In genomic region chr10:120914948-120915631, GRCm38 (mm10) we compare ENCODE assay signal across 9 mouse cellular contexts. TPM values are rescaled to one million over a fixed set of nuclear protein-coding genes. Genes with fewer than 3 reads are reported as not detected.
DNase-seq lines count a peak whose midpoint lies in the region; ATAC-seq and TF ChIP-seq lines count a peak whose summit lies in the region.
"Had no signal": no experiment of that assay in that cellular context is flagged by ENCODE, and none has a peak within 500 bp of the region (broad histone marks: within the 10 kb centered on the region; RNA-seq: fewer than 3 reads in every experiment).

No protein-coding gene starts in this region.

- H3K4me2 ChIP-seq in heart, embryonic 14.5 days (ENCODE audit: low read length), result peak overlapping the region; percentile 46
- peak overlapping the region; percentile 9; the same call in 1 of the 2 replicates for H3K4me2 ChIP-seq in lung, embryonic 16.5 days (ENCODE audit: low read depth, low read length)
- H3K4me2 ChIP-seq in hindbrain, embryonic 13.5 days, result no peak overlapping the region

- H3K36me3 ChIP-seq in heart, embryonic 14.5 days (ENCODE audit: control insufficient read depth, insufficient read depth, low read length), result no peaks in the 10 kb centered on the region; the same call in 1 of the 2 replicates
- no peaks in the 10 kb centered on the region for H3K36me3 ChIP-seq in lung, embryonic 16.5 days (ENCODE audit: control insufficient read depth, insufficient read depth, low read length)
- H3K36me3 ChIP-seq in hindbrain, embryonic 13.5 days, result peaks cover 4% of the 10 kb centered on the region

- no peak for TF ChIP-seq POLR2A in brain, embryonic 14.5 days (IDR thresholded peaks at IDR 0.05; ENCODE audit: borderline replicate concordance, extremely low read depth, insufficient read depth, insufficient read length, poor library complexity, severe bottlenecking)

- peak; percentile 93 for DNase-seq in heart, adult 11 months
- no peak for DNase-seq in heart, postnatal 25 days (ENCODE audit: low spot score)
- DNase-seq in brain, embryonic 14.5 days (ENCODE audit: low read depth), result peak; percentile 63
- no peak for DNase-seq in left cerebral cortex, adult 9 months (ENCODE audit: low spot score in 2 of 2)
- DNase-seq: B cell, adult 2 months had no signal

- ATAC-seq in heart, embryonic 14.5 days (ENCODE audit: insufficient number of reproducible peaks, insufficient read depth, low FRiP score, low read depth), result peak; percentile 79
- peak; percentile 83 for ATAC-seq in lung, embryonic 16.5 days (ENCODE audit: low read depth)
- ATAC-seq in hindbrain, embryonic 13.5 days (ENCODE audit: low FRiP score), result no peak
- ATAC-seq in erythroid progenitor cell, adult 5-6 weeks (replicated peaks; ENCODE audit: low FRiP score, poor library complexity, severe bottlenecking), result no peak

- H3K4me3 ChIP-seq in heart, embryonic 14.5 days (ENCODE audit: control insufficient read depth in 1 of 2, insufficient read depth in 1 of 2, low read depth in 1 of 2, low read length in 2 of 2), result no peak overlapping the region
- H3K4me3 ChIP-seq in lung, embryonic 16.5 days (ENCODE audit: low read length), result no peak overlapping the region
- no peak overlapping the region for H3K4me3 ChIP-seq in hindbrain, embryonic 13.5 days

- intact Hi-C loops in heart, postnatal 25 days (cut with DNase I), result no loop called here

- H3K9me3 ChIP-seq in heart, embryonic 14.5 days (ENCODE audit: control insufficient read depth, low read length), result no peaks in the 10 kb centered on the region
- H3K9me3 ChIP-seq in lung, embryonic 16.5 days (ENCODE audit: control insufficient read depth, low read length), result no peaks in the 10 kb centered on the region
- no peaks in the 10 kb centered on the region for H3K9me3 ChIP-seq in hindbrain, embryonic 13.5 days

- H3K4me1 ChIP-seq in heart, embryonic 14.5 days (ENCODE audit: control insufficient read depth in 2 of 2, insufficient read depth in 2 of 2, low read length in 2 of 2), result peaks cover 10 to 23% of the 10 kb centered on the region in 2 experiments
- peaks cover 10% of the 10 kb centered on the region; the same call in 1 of the 2 replicates for H3K4me1 ChIP-seq in lung, embryonic 16.5 days (replicated peaks; ENCODE audit: control insufficient read depth, insufficient read depth, low read length)
- 0 out of 2 replicates have a peak, but pooled peaks cover 3% of the 10 kb centered on the region for H3K4me1 ChIP-seq in hindbrain, embryonic 13.5 days (replicated peaks)

- no peaks in the 10 kb centered on the region for H3K27me3 ChIP-seq in heart, embryonic 14.5 days (ENCODE audit: control insufficient read depth, insufficient read depth, low read length)
- no peaks in the 10 kb centered on the region for H3K27me3 ChIP-seq in lung, embryonic 16.5 days (ENCODE audit: control insufficient read depth, insufficient read depth, low read depth, low read length)
- H3K27me3 ChIP-seq in hindbrain, embryonic 13.5 days, result no peaks in the 10 kb centered on the region

- WGBS in heart, embryonic 14.5 days, result 19% methylated on average over 15 of the region's 15 CpGs
- 33% methylated on average over 15 of the region's 15 CpGs for WGBS in lung, embryonic 16.5 days
- WGBS in hindbrain, embryonic 13.5 days, result 74% methylated on average over 15 of the region's 15 CpGs

- peak overlapping the region; percentile 50 for H3K9ac ChIP-seq in heart, embryonic 14.5 days (ENCODE audit: low read length)
- no peak overlapping the region for H3K9ac ChIP-seq in lung, embryonic 16.5 days (ENCODE audit: low read length)
- H3K9ac ChIP-seq in hindbrain, embryonic 13.5 days, result no peak overlapping the region

- H3K27ac ChIP-seq in heart, embryonic 14.5 days (replicated peaks in 1 of 2; ENCODE audit: control insufficient read depth in 1 of 2, insufficient read depth in 1 of 2, low read depth in 2 of 2, low read length in 2 of 2), result peak overlapping the region; percentile 85 to 93
- peak overlapping the region; percentile 67 for H3K27ac ChIP-seq in lung, embryonic 16.5 days (ENCODE audit: low read length)
- H3K27ac ChIP-seq in hindbrain, embryonic 13.5 days, result no peak overlapping the region

- no peak for TF ChIP-seq CTCF in brain, embryonic 14.5 days (IDR thresholded peaks at IDR 0.05; ENCODE audit: borderline replicate concordance, extremely low read depth, insufficient read depth, insufficient read length)

RNA-seq across cellular contexts. Expression of gene Msrb3, which starts 16.2 kb away (rescaled TPM):
- 100 to 1,000 TPM; 101 to 106 TPM for total RNA-seq in heart, postnatal 25 days (2021)
- 3.2 and 4.1 TPM in 2 replicates for polyA plus RNA-seq in brain, embryonic 14.5 days (2012; rRNA removed)
- polyA plus RNA-seq in heart, embryonic 14.5 days (2014; fragmentation: Nextera tagmentation; extraction: Ambion mirVana), result 38.7 and 41.0 TPM in 2 replicates
- 12.4 and 14.0 TPM in 2 replicates for polyA plus RNA-seq in lung, embryonic 16.5 days (2015; fragmentation: Nextera tagmentation; extraction: Ambion mirVana)
- 2.3 and 2.6 TPM in 2 replicates for polyA plus RNA-seq in hindbrain, embryonic 13.5 days (2015; fragmentation: Nextera tagmentation; extraction: Ambion mirVana)
- not detected in 2 replicates for total RNA-seq in erythroid progenitor cell, adult 5-6 weeks (2015; ENCODE audit: low replicate concordance)
- 0.30 and 0.64 TPM in 2 replicates for total RNA-seq in erythroid progenitor cell, adult 5-6 weeks (2017; ENCODE audit: low replicate concordance)

Comparison
In these comparisons a context has a peak if more than half of its experiments do, and no peak if none do; other contexts are left out.
1. DNase-seq: peak in heart, adult 11 months (single experiment) and brain, embryonic 14.5 days (single experiment); none in heart, postnatal 25 days (single experiment) and left cerebral cortex, adult 9 months (0 of 2).
2. ATAC-seq: peak in heart, embryonic 14.5 days (single experiment) and lung, embryonic 16.5 days (single experiment); none in hindbrain, embryonic 13.5 days (single experiment) and erythroid progenitor cell, adult 5-6 weeks (single experiment).